Mouse (Mus musculus) E14TG2a.4 (cell line): Measurements from ENCODE around the gene Notch1.

Experiments
- CTCF ChIP-seq: conservative IDR thresholded peaks from 2 replicates; pipeline ENCODE4 v1.5.1; 2014; ENCODE audit warnings: low read length
- NANOG ChIP-seq: IDR thresholded peaks from 2 replicates; pipeline ENCODE4 v1.6.1; 2014; ENCODE audit warnings: borderline replicate concordance, low read length, mixed read lengths

GRCm38 (mm10) chr2:26550777-26551176, 34.3 kb upstream of the Notch1 start:
- TF ChIP-seq CTCF = no peak
- no peak for TF ChIP-seq NANOG
